Mouse (Mus musculus) myocyte (in vitro differentiated cells): ENCODE data around the gene Apon. TPM values are rescaled to one million over a fixed set of nuclear protein-coding genes. Genes with fewer than 3 reads are reported as not detected.

Experiments
- H3K27me3 ChIP-seq: one replicate; pipeline ENCODE4 v1.6.1; 2011; ENCODE audit not compliant: control insufficient read depth, insufficient read depth, insufficient read length
- H3K36me3 ChIP-seq: one replicate; pipeline ENCODE4 v1.6.1; 2011; ENCODE audit not compliant: control insufficient read depth, insufficient read depth
- H3K4me2 ChIP-seq: one replicate; pipeline ENCODE4 v1.6.1; 2011; ENCODE audit warnings: low read depth, control low read depth
- H3K4me3 ChIP-seq: one replicate; pipeline ENCODE4 v1.5.1; 2011; ENCODE audit warnings: mild to moderate bottlenecking, control low read depth, moderate library complexity
- H3K79me2 ChIP-seq: one replicate; pipeline ENCODE4 v1.6.1; 2011; ENCODE audit not compliant: control insufficient read depth, insufficient read depth
- H3ac ChIP-seq: one replicate; pipeline ENCODE4 v1.6.1; 2011; ENCODE audit not compliant: control insufficient read depth, insufficient read length
- CEBPB ChIP-seq: IDR thresholded peaks from 2 replicates; pipeline ENCODE4 v1.6.1; 2011; ENCODE audit warnings: mild to moderate bottlenecking, moderate library complexity; ENCODE audit not compliant: poor library complexity, insufficient read depth, severe bottlenecking
- E2F4 ChIP-seq: IDR thresholded peaks from one replicate; pipeline ENCODE4 v1.6.1; 2011; ENCODE audit warnings: mild to moderate bottlenecking, control low read depth, moderate library complexity; ENCODE audit not compliant: insufficient read depth
- MAX ChIP-seq: IDR thresholded peaks from one replicate; pipeline ENCODE4 v1.6.1; 2011; ENCODE audit warnings: low read depth, mild to moderate bottlenecking, control low read depth
- MYOD1 ChIP-seq, 3 experiments: IDR thresholded peaks; one replicate each; pipeline ENCODE4 v1.6.1; 2011; ENCODE audit warnings: control low read depth in 2 of 3, low read depth in 2 of 3, mild to moderate bottlenecking in 2 of 3, moderate library complexity in 1 of 3; ENCODE audit not compliant: insufficient read length in 2 of 3, control insufficient read depth in 1 of 3
- MYOG ChIP-seq, 3 experiments: IDR thresholded peaks; one replicate each; pipeline ENCODE4 v1.6.1; 2011; ENCODE audit warnings: control low read depth in 2 of 3, low read depth in 2 of 3, mild to moderate bottlenecking in 2 of 3; ENCODE audit not compliant: insufficient read length in 2 of 3, control insufficient read depth in 1 of 3, insufficient read depth in 1 of 3
- POLR2A ChIP-seq: IDR thresholded peaks from one replicate; pipeline ENCODE4 v1.6.1; 2011; ENCODE audit warnings: low read depth, mild to moderate bottlenecking, control low read depth, moderate library complexity; ENCODE audit not compliant: insufficient read length
- POLR2AphosphoS2 ChIP-seq: IDR thresholded peaks from one replicate; pipeline ENCODE4 v1.6.1; 2011; ENCODE audit warnings: low read depth, control low read depth; ENCODE audit not compliant: insufficient read length
- REST ChIP-seq: IDR thresholded peaks from one replicate; pipeline ENCODE4 v1.6.1; 2011; ENCODE audit warnings: mild to moderate bottlenecking, control low read depth, moderate library complexity; ENCODE audit not compliant: insufficient read depth, insufficient read length
- SRF ChIP-seq: IDR thresholded peaks from one replicate; pipeline ENCODE4 v1.6.1; 2011; ENCODE audit warnings: low read depth; ENCODE audit not compliant: control insufficient read depth, insufficient read length
- TCF12 ChIP-seq: IDR thresholded peaks from one replicate; pipeline ENCODE4 v1.6.1; 2011; ENCODE audit warnings: mild to moderate bottlenecking, control low read depth; ENCODE audit not compliant: poor library complexity, insufficient read depth, severe bottlenecking
- TCF3 ChIP-seq: IDR thresholded peaks from one replicate; pipeline ENCODE4 v1.6.1; 2011; ENCODE audit warnings: low read depth, control low read depth; ENCODE audit not compliant: insufficient read length
- USF1 ChIP-seq: IDR thresholded peaks from one replicate; pipeline ENCODE4 v1.6.1; 2011; ENCODE audit warnings: low read depth, mild to moderate bottlenecking, control low read depth, moderate library complexity
- polyA plus RNA-seq: library from polyadenylated mRNA; unstranded; fragments of >200 nt; fragmentation: generic; extraction: Trizol; gene quantifications from one replicate; pipeline ENCODE4 v1.2.1, GENCODE M21; 2012; ENCODE audit warnings: missing spikeins

The Apon gene
- polyA plus RNA-seq, 1 experiment = 0.06 TPM

DNA sequence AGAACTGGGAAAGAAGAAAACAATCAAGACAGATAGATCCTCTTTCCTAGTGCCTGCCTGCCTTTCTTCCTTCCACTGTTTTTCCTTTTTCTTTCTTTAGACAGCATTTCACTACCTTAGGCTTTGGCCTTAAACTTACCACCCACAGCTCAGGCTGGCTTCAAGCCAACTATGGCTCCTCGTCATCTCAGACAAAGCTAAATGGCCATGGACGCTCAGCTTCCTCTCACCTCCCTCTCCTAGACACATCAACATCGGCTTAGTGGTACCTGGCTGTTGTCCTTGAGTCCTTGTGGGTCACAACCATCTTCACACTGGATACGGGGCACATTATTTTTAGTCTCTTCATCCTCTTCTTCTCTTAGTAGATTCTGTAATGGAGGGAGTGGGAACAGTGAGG, 43.3 kb downstream of the Apon start:
- Histone ChIP-seq H3K36me3 (no peaks in the 10 kb centered on the region), H3K4me2 (no peak overlapping the region), H3ac (no peak overlapping the region), H3K79me2 (no peaks in the 10 kb centered on the region), H3K27me3 (no peaks in the 10 kb centered on the region), H3K4me3 (no peak overlapping the region)
- no peak for TF ChIP-seq MAX

GRCm38 (mm10) chr10:128297622-128298021, 43.7 kb downstream of the Apon start:
- Histone ChIP-seq H3K4me3 (no peak overlapping the region), H3K27me3 (no peaks in the 10 kb centered on the region), H3K36me3 (no peaks in the 10 kb centered on the region), H3K79me2 (peaks cover 4% of the 10 kb centered on the region), H3ac (no peak overlapping the region), H3K4me2 (no peak overlapping the region)
- TF ChIP-seq POLR2A = no peak
- no peak for TF ChIP-seq TCF12
- no peak for TF ChIP-seq POLR2AphosphoS2
- TF ChIP-seq USF1 = no peak
- no peak for TF ChIP-seq TCF3
- TF ChIP-seq E2F4 = no peak
- no peak for TF ChIP-seq MAX
- TF ChIP-seq REST = no peak
- no peak for TF ChIP-seq MYOG (IDR thresholded peaks at IDR 0.05; ENCODE audit: control insufficient read depth in 1 of 3, insufficient read depth in 1 of 3, insufficient read length in 2 of 3, low read depth in 2 of 3)
- no peak for TF ChIP-seq CEBPB
- no peak for TF ChIP-seq SRF
- no peak for TF ChIP-seq MYOD1 (IDR thresholded peaks at IDR 0.05; ENCODE audit: control insufficient read depth in 1 of 3, insufficient read length in 2 of 3, low read depth in 2 of 3)

GRCm38 (mm10) chr10:128298243-128298642, 44.3 kb downstream of the Apon start:
- H3K79me2 ChIP-seq = peaks cover 5% of the 10 kb centered on the region
- H3K36me3 ChIP-seq = no peaks in the 10 kb centered on the region
- no peak for TF ChIP-seq MAX
- no peak for TF ChIP-seq MYOD1 (IDR thresholded peaks at IDR 0.05; ENCODE audit: control insufficient read depth in 1 of 3, insufficient read length in 2 of 3, low read depth in 2 of 3)
- TF ChIP-seq TCF12 = no peak
- no peak for TF ChIP-seq REST
- no peak overlapping the region for H3K4me2 ChIP-seq
- H3ac ChIP-seq = no peak overlapping the region
- H3K4me3 ChIP-seq = no peak overlapping the region
- no peaks in the 10 kb centered on the region for H3K27me3 ChIP-seq

- no peaks in the 10 kb centered on the region for H3K27me3 ChIP-seq
- H3ac ChIP-seq = no peak within 1 kb of the TSS
- H3K4me3 ChIP-seq = no peak within 1 kb of the TSS
- no peak within 1 kb of the TSS for H3K4me2 ChIP-seq
- H3K79me2 ChIP-seq = peaks cover 5% of the 10 kb centered on the region
- H3K36me3 ChIP-seq = no peaks in the 10 kb centered on the region
- TF ChIP-seq CEBPB (peak; percentile 80; the same call in 1 of the 2 replicates), MYOG (IDR thresholded peaks at IDR 0.05; ENCODE audit: control insufficient read depth in 1 of 3, insufficient read depth in 1 of 3, insufficient read length in 2 of 3, low read depth in 2 of 3) (peak in 1 of 3 experiments; percentile 41), REST (no peak), TCF12 (no peak), POLR2A (no peak)
Observed at GRCm38 (mm10) chr10:128298702-128299171, 44.8 kb downstream of the Apon start, which contains the start of gene Il23a. Il23a (minus strand) TSS chr10:128298752.

GRCm38 (mm10) chr10:128302357-128302756, 48.5 kb downstream of the Apon start:
- peaks cover 13% of the 10 kb centered on the region for H3K79me2 ChIP-seq
- TF ChIP-seq SRF (no peak), MYOD1 (IDR thresholded peaks at IDR 0.05; ENCODE audit: control insufficient read depth in 1 of 3, insufficient read length in 2 of 3, low read depth in 2 of 3) (no peak), REST (no peak), POLR2AphosphoS2 (no peak), TCF12 (no peak), TCF3 (no peak), USF1 (no peak), MYOG (IDR thresholded peaks at IDR 0.05; ENCODE audit: control insufficient read depth in 1 of 3, insufficient read depth in 1 of 3, insufficient read length in 2 of 3, low read depth in 2 of 3) (no peak), CEBPB (no peak)
- peak overlapping the region; percentile 3 for H3ac ChIP-seq
- no peaks in the 10 kb centered on the region for H3K36me3 ChIP-seq
- peak overlapping the region; percentile 61 for H3K4me3 ChIP-seq
- H3K27me3 ChIP-seq = no peaks in the 10 kb centered on the region
- H3K4me2 ChIP-seq = peak overlapping the region; percentile 98

GRCm38 (mm10) chr10:128302785-128303125, 48.9 kb downstream of the Apon start:
- H3K4me3 ChIP-seq = peak overlapping the region; percentile 61
- H3K79me2 ChIP-seq = peaks cover 13% of the 10 kb centered on the region
- H3K36me3 ChIP-seq = no peaks in the 10 kb centered on the region
- TF ChIP-seq CEBPB = no peak
- TF ChIP-seq TCF3 = no peak
- TF ChIP-seq MYOD1 (IDR thresholded peaks at IDR 0.05; ENCODE audit: control insufficient read depth in 1 of 3, insufficient read length in 2 of 3, low read depth in 2 of 3) = no peak
- TF ChIP-seq MAX = no peak
- TF ChIP-seq POLR2A = no peak
- TF ChIP-seq USF1 = no peak
- TF ChIP-seq MYOG (IDR thresholded peaks at IDR 0.05; ENCODE audit: control insufficient read depth in 1 of 3, insufficient read depth in 1 of 3, insufficient read length in 2 of 3, low read depth in 2 of 3) = no peak
- no peak for TF ChIP-seq SRF
- TF ChIP-seq TCF12 = no peak
- TF ChIP-seq POLR2AphosphoS2 = no peak
- TF ChIP-seq REST = no peak
- TF ChIP-seq E2F4 = no peak
- H3K4me2 ChIP-seq = peak overlapping the region; percentile 98
- no peaks in the 10 kb centered on the region for H3K27me3 ChIP-seq
- peak overlapping the region; percentile 3 for H3ac ChIP-seq
